Mouse (Mus musculus): ENCODE measurements around the gene Stpg1. TPM values are rescaled to one million over a fixed set of nuclear protein-coding genes. Genes with fewer than 3 reads are reported as not detected.

The Stpg1 gene
- polyA plus RNA-seq (2016; fragmentation: Nextera tagmentation; extraction: Ambion mirVana) = 0.66 and 1.2 TPM in 2 replicates

GRCm38 (mm10) chr4:135494521-135495396, at the start of gene Stpg1, which contains the start of gene Nipal3:
Gene Stpg1, plus strand, starts transcription at chr4:135494790.
Gene Nipal3, minus strand, starts transcription at chr4:135495038.
- 0 out of 2 replicates have a peak, but pooled peaks cover under 1% of the 10 kb centered on the region for H3K36me3 ChIP-seq
- peaks cover 27% of the 10 kb centered on the region for H3K4me1 ChIP-seq (replicated peaks)
- no peaks in the 10 kb centered on the region for H3K27me3 ChIP-seq (ENCODE audit: insufficient read depth, poor library complexity, severe bottlenecking)
- H3K27ac ChIP-seq = peak within 1 kb of the TSS; percentile 83
- no peaks in the 10 kb centered on the region for H3K9me3 ChIP-seq
- DNase-seq (ENCODE audit: low spot score) = peak; percentile 91
- H3K4me3 ChIP-seq = peak within 1 kb of the TSS; percentile 85
- WGBS = under 1% methylated on average over 53 of the region's 53 CpGs

- peak; percentile 7 for DNase-seq (ENCODE audit: low spot score)
- Histone ChIP-seq H3K9me3 (no peaks in the 10 kb centered on the region), H3K4me1 (replicated peaks) (peaks cover 15% of the 10 kb centered on the region), H3K27ac (no peak overlapping the region; the same call in 1 of the 2 replicates), H3K27me3 (ENCODE audit: insufficient read depth, poor library complexity, severe bottlenecking) (no peaks in the 10 kb centered on the region), H3K4me3 (no peak overlapping the region), H3K36me3 (no peaks in the 10 kb centered on the region)
- 65% methylated on average over 18 of the region's 18 CpGs for WGBS
Observed at GRCm38 (mm10) chr4:135451360-135452015, 43.1 kb upstream of the Stpg1 start.

- DNase-seq (ENCODE audit: low spot score) = no peak
- H3K36me3 ChIP-seq = no peaks in the 10 kb centered on the region
- H3K4me1 ChIP-seq (replicated peaks) = peaks cover 15% of the 10 kb centered on the region
- no peaks in the 10 kb centered on the region for H3K27me3 ChIP-seq (ENCODE audit: insufficient read depth, poor library complexity, severe bottlenecking)
- no peaks in the 10 kb centered on the region for H3K9me3 ChIP-seq
- no peak overlapping the region for H3K4me3 ChIP-seq
- 81% methylated on average over 6 of the region's 6 CpGs for WGBS
- no peak overlapping the region for H3K27ac ChIP-seq
Observed at GRCm38 (mm10) chr4:135453164-135453563, 41.4 kb upstream of the Stpg1 start.

GRCm38 (mm10) chr4:135453572-135453971, 41.0 kb upstream of the Stpg1 start:
- Histone ChIP-seq H3K4me3 (no peak overlapping the region), H3K4me1 (replicated peaks) (peaks cover 15% of the 10 kb centered on the region), H3K27me3 (ENCODE audit: insufficient read depth, poor library complexity, severe bottlenecking) (no peaks in the 10 kb centered on the region), H3K9me3 (no peaks in the 10 kb centered on the region), H3K36me3 (no peaks in the 10 kb centered on the region), H3K27ac (no peak overlapping the region)
- DNase-seq (ENCODE audit: low spot score) = no peak
- 81% methylated on average over 12 of the region's 12 CpGs for WGBS

- Histone ChIP-seq H3K4me3 (no peak overlapping the region), H3K36me3 (peaks cover 4% of the 10 kb centered on the region; the same call in 1 of the 2 replicates), H3K27ac (no peak overlapping the region), H3K4me1 (replicated peaks) (no peaks in the 10 kb centered on the region), H3K9me3 (no peaks in the 10 kb centered on the region), H3K27me3 (ENCODE audit: insufficient read depth, poor library complexity, severe bottlenecking) (no peaks in the 10 kb centered on the region)
- WGBS = 91% methylated on average over 11 of the region's 11 CpGs
- no peak for DNase-seq (ENCODE audit: low spot score)
Observed at GRCm38 (mm10) chr4:135463406-135463805, 31.2 kb upstream of the Stpg1 start.

GRCm38 (mm10) chr4:135477851-135478250, 16.7 kb upstream of the Stpg1 start:
- WGBS = 90% methylated on average over 10 of the region's 10 CpGs
- DNase-seq (ENCODE audit: low spot score) = no peak
- Histone ChIP-seq H3K36me3 (0 out of 2 replicates have a peak, but pooled peaks cover 5% of the 10 kb centered on the region), H3K9me3 (no peaks in the 10 kb centered on the region), H3K27me3 (ENCODE audit: insufficient read depth, poor library complexity, severe bottlenecking) (no peaks in the 10 kb centered on the region), H3K27ac (no peak overlapping the region), H3K4me1 (replicated peaks) (peaks cover 3% of the 10 kb centered on the region; the same call in 1 of the 2 replicates), H3K4me3 (no peak overlapping the region)

- DNase-seq (ENCODE audit: low spot score) = no peak
Observed at GRCm38 (mm10) chr4:135480370-135480769, 14.2 kb upstream of the Stpg1 start.

GRCm38 (mm10) chr4:135485086-135485485, 9.5 kb upstream of the Stpg1 start:
- Histone ChIP-seq H3K4me3 (no peak overlapping the region), H3K27me3 (ENCODE audit: insufficient read depth, poor library complexity, severe bottlenecking) (no peaks in the 10 kb centered on the region), H3K36me3 (peaks cover 11% of the 10 kb centered on the region), H3K9me3 (no peaks in the 10 kb centered on the region), H3K27ac (no peak overlapping the region), H3K4me1 (replicated peaks) (peaks cover 3% of the 10 kb centered on the region; the same call in 1 of the 2 replicates)
- 89% methylated on average over 10 of the region's 10 CpGs for WGBS
- no peak for DNase-seq (ENCODE audit: low spot score)

More at GRCm38 (mm10) chr4:135480370-135480769, 14.2 kb upstream of the Stpg1 start:
- H3K36me3 ChIP-seq = 0 out of 2 replicates have a peak, but pooled peaks cover 5% of the 10 kb centered on the region
- H3K4me3 ChIP-seq = no peak overlapping the region
- WGBS = 80% methylated on average over 9 of the region's 9 CpGs
- no peak overlapping the region for H3K27ac ChIP-seq
- no peaks in the 10 kb centered on the region for H3K27me3 ChIP-seq (ENCODE audit: insufficient read depth, poor library complexity, severe bottlenecking)
- peaks cover 3% of the 10 kb centered on the region; the same call in 1 of the 2 replicates for H3K4me1 ChIP-seq (replicated peaks)
- no peaks in the 10 kb centered on the region for H3K9me3 ChIP-seq

GRCm38 (mm10) chr4:135486352-135486751, 8.2 kb upstream of the Stpg1 start:
- 90% methylated on average over 11 of the region's 11 CpGs for WGBS

GRCm38 (mm10) chr4:135489256-135489655, 5.3 kb upstream of the Stpg1 start:
- Histone ChIP-seq H3K4me1 (replicated peaks) (peaks cover 12% of the 10 kb centered on the region), H3K27me3 (ENCODE audit: insufficient read depth, poor library complexity, severe bottlenecking) (no peaks in the 10 kb centered on the region), H3K27ac (no peak overlapping the region), H3K36me3 (peaks cover 11% of the 10 kb centered on the region), H3K4me3 (no peak overlapping the region), H3K9me3 (no peaks in the 10 kb centered on the region)
- 91% methylated on average over 7 of the region's 7 CpGs for WGBS
- no peak for DNase-seq (ENCODE audit: low spot score)

More at GRCm38 (mm10) chr4:135486352-135486751, 8.2 kb upstream of the Stpg1 start:
- H3K27me3 ChIP-seq (ENCODE audit: insufficient read depth, poor library complexity, severe bottlenecking) = no peaks in the 10 kb centered on the region
- H3K4me3 ChIP-seq = no peak overlapping the region
- no peaks in the 10 kb centered on the region for H3K9me3 ChIP-seq
- H3K4me1 ChIP-seq (replicated peaks) = no peaks in the 10 kb centered on the region
- no peak for DNase-seq (ENCODE audit: low spot score)
- H3K36me3 ChIP-seq = peaks cover 11% of the 10 kb centered on the region
- no peak overlapping the region for H3K27ac ChIP-seq

- WGBS = 49% methylated on average over 4 of the region's 4 CpGs
- Histone ChIP-seq H3K9me3 (no peaks in the 10 kb centered on the region), H3K27ac (no peak overlapping the region), H3K4me1 (replicated peaks) (peaks cover 27% of the 10 kb centered on the region), H3K36me3 (peaks cover 11% of the 10 kb centered on the region), H3K4me3 (peak overlapping the region; percentile 85), H3K27me3 (ENCODE audit: insufficient read depth, poor library complexity, severe bottlenecking) (no peaks in the 10 kb centered on the region)
- DNase-seq (ENCODE audit: low spot score) = no peak
Observed at GRCm38 (mm10) chr4:135493271-135493670, 1.3 kb upstream of the Stpg1 start.

GRCm38 (mm10) chr4:135493691-135494520, 684 bp upstream of the Stpg1 start:
- Histone ChIP-seq H3K27ac (no peak overlapping the region), H3K9me3 (no peaks in the 10 kb centered on the region), H3K27me3 (ENCODE audit: insufficient read depth, poor library complexity, severe bottlenecking) (no peaks in the 10 kb centered on the region), H3K36me3 (peaks cover 9% of the 10 kb centered on the region), H3K4me3 (peak overlapping the region; percentile 85), H3K4me1 (replicated peaks) (peaks cover 27% of the 10 kb centered on the region)
- WGBS = 3% methylated on average over 33 of the region's 33 CpGs
- DNase-seq (ENCODE audit: low spot score) = peak; percentile 27
